14 mouse cellular contexts compared by ENCODE assay signal in genomic region chr10:20769557-20770417, GRCm38 (mm10). TPM values are rescaled to one million over a fixed set of nuclear protein-coding genes. Genes with fewer than 3 reads are reported as not detected.
DNase-seq lines count a peak whose midpoint lies in the region; ATAC-seq and TF ChIP-seq lines count a peak whose summit lies in the region.
"Had no signal": no experiment of that assay in that cellular context is flagged by ENCODE, and none has a peak within 500 bp of the region (broad histone marks: within the 10 kb centered on the region; RNA-seq: fewer than 3 reads in every experiment).

No protein-coding gene starts in this region.

- no peaks in the 10 kb centered on the region for H3K36me3 ChIP-seq in hindbrain, embryonic 11.5 days (ENCODE audit: control insufficient read depth, insufficient read depth, low read length)
- no peaks in the 10 kb centered on the region for H3K36me3 ChIP-seq in hindbrain, embryonic 10.5 days
- no peaks in the 10 kb centered on the region for H3K36me3 ChIP-seq in CH12.LX (replicated peaks in 1 of 2; ENCODE audit: control insufficient read depth in 1 of 2, insufficient read depth in 1 of 2, low read length in 1 of 2)
- H3K36me3 ChIP-seq in limb, embryonic 13.5 days = no peaks in the 10 kb centered on the region
- H3K36me3 ChIP-seq: midbrain, embryonic 15.5 days had no signal

- H3K9me3 ChIP-seq in hindbrain, embryonic 11.5 days (ENCODE audit: control insufficient read depth, low read length) = no peaks in the 10 kb centered on the region
- no peaks in the 10 kb centered on the region for H3K9me3 ChIP-seq in hindbrain, embryonic 10.5 days
- H3K9me3 ChIP-seq in CH12.LX (replicated peaks; ENCODE audit: low read length) = no peaks in the 10 kb centered on the region
- H3K9me3 ChIP-seq in limb, embryonic 13.5 days = no peaks in the 10 kb centered on the region
- H3K9me3 ChIP-seq: midbrain, embryonic 15.5 days had no signal

- H3K9ac ChIP-seq in hindbrain, embryonic 11.5 days (ENCODE audit: low read depth, low read length) = no peak overlapping the region
- H3K9ac ChIP-seq in CH12.LX (ENCODE audit: insufficient read depth, low read depth) = no peak overlapping the region
- no peak overlapping the region for H3K9ac ChIP-seq in limb, embryonic 13.5 days
- H3K9ac ChIP-seq: midbrain, embryonic 15.5 days had no signal

- no peak for TF ChIP-seq CTCF in CH12.LX (conservative IDR thresholded peaks at IDR 0.05 in 1 of 2, IDR thresholded peaks at IDR 0.05 in 1 of 2; ENCODE audit: low read depth in 2 of 2, low read length in 2 of 2)

- no peaks in the 10 kb centered on the region for H3K79me2 ChIP-seq in CH12.LX (replicated peaks; ENCODE audit: control insufficient read depth, extremely low read depth, insufficient read depth, poor library complexity, severe bottlenecking)

- peak; percentile 27; the same call in 1 of the 2 replicates for ATAC-seq in hindbrain, embryonic 11.5 days (ENCODE audit: low FRiP score)
- ATAC-seq in limb, embryonic 13.5 days (ENCODE audit: low FRiP score, low read depth) = peak; percentile 40; the same call in 1 of the 2 replicates
- ATAC-seq: midbrain, embryonic 15.5 days had no signal

- DNase-seq in hindbrain, embryonic 11.5 days (ENCODE audit: low spot score) = peak; percentile 10
- no peak for DNase-seq in hindbrain, embryonic 10.5 days (ENCODE audit: low spot score)
- DNase-seq in CH12.LX (ENCODE audit: extremely low read depth) = peak; percentile 20
- peak; percentile 42 for DNase-seq in forelimb bud, embryonic 11.5 days (ENCODE audit: low read depth, low spot score)
- DNase-seq in right cerebral cortex, postnatal 14 days = no peak
- no peak for DNase-seq in adrenal gland, postnatal 36 days
- DNase-seq in left cerebral cortex, adult 11 months (ENCODE audit: low spot score) = no peak
- DNase-seq: cerebellum, postnatal 14 days; heart, postnatal 10 days; lung, adult 2 months; thymus, postnatal 4 days had no signal

- dilution Hi-C loops in CH12.LX (cut with MboI; ENCODE audit: extremely low pct_ligation_motif_present, extremely low pct_unique_long_range_greater_than_20kb, low sequenced_read_pairs) = no loop called here

- no peak; the same call in 1 of the 2 replicates for TF ChIP-seq RAD21 in CH12.LX (IDR thresholded peaks at IDR 0.05; ENCODE audit: low read depth, low read length)

- H3K4me3 ChIP-seq in hindbrain, embryonic 11.5 days (ENCODE audit: low read depth, low read length) = no peak overlapping the region
- H3K4me3 ChIP-seq in hindbrain, embryonic 10.5 days = no peak overlapping the region
- H3K4me3 ChIP-seq in CH12.LX (replicated peaks in 1 of 3; ENCODE audit: low read depth in 2 of 3, low read length in 2 of 3, poor library complexity in 1 of 3) = no peak overlapping the region
- no peak overlapping the region for H3K4me3 ChIP-seq in limb, embryonic 13.5 days
- H3K4me3 ChIP-seq: midbrain, embryonic 15.5 days had no signal

- peak; percentile 48; the same call in 1 of the 2 replicates for TF ChIP-seq EP300 in CH12.LX (IDR thresholded peaks at IDR 0.05; ENCODE audit: low read length)

- in situ Hi-C loops in CH12.LX (cut with MboI; ENCODE audit: low pct_ligation_motif_present, low pct_unique_long_range_greater_than_20kb, low sequenced_read_pairs) = no loop called here

- 81% methylated on average over 7 of the region's 7 CpGs for WGBS in hindbrain, embryonic 11.5 days
- 85% methylated on average over 7 of the region's 7 CpGs for WGBS in hindbrain, embryonic 10.5 days
- 46% methylated on average over 7 of the region's 7 CpGs for WGBS in limb, embryonic 13.5 days

- no peak for TF ChIP-seq POLR2A in CH12.LX (IDR thresholded peaks at IDR 0.05; ENCODE audit: low read depth, low read length)

- H3K27ac ChIP-seq in hindbrain, embryonic 11.5 days (ENCODE audit: low read depth, low read length) = no peak overlapping the region
- no peak overlapping the region for H3K27ac ChIP-seq in hindbrain, embryonic 10.5 days
- no peak overlapping the region for H3K27ac ChIP-seq in CH12.LX (ENCODE audit: insufficient read depth, low read depth)
- no peak overlapping the region for H3K27ac ChIP-seq in limb, embryonic 13.5 days
- H3K27ac ChIP-seq: kidney, postnatal 0 days; midbrain, embryonic 15.5 days had no signal

- H3K4me1 ChIP-seq in hindbrain, embryonic 11.5 days (replicated peaks; ENCODE audit: control insufficient read depth, insufficient read depth, low read length) = no peaks in the 10 kb centered on the region
- no peaks in the 10 kb centered on the region for H3K4me1 ChIP-seq in hindbrain, embryonic 10.5 days (replicated peaks)
- H3K4me1 ChIP-seq in CH12.LX (ENCODE audit: control insufficient read depth in 1 of 2, insufficient read depth in 2 of 2) = peaks cover 5 to 15% of the 10 kb centered on the region in 2 experiments; a peak in 3 of 4 replicates
- H3K4me1 ChIP-seq in limb, embryonic 13.5 days = peaks cover 10% of the 10 kb centered on the region
- H3K4me1 ChIP-seq: midbrain, embryonic 15.5 days had no signal

- no peaks in the 10 kb centered on the region for H3K27me3 ChIP-seq in hindbrain, embryonic 11.5 days (ENCODE audit: control insufficient read depth, insufficient read depth, low read length)
- no peaks in the 10 kb centered on the region for H3K27me3 ChIP-seq in hindbrain, embryonic 10.5 days (ENCODE audit: insufficient read depth, poor library complexity, severe bottlenecking)
- no peaks in the 10 kb centered on the region for H3K27me3 ChIP-seq in CH12.LX (replicated peaks)
- H3K27me3 ChIP-seq in limb, embryonic 13.5 days = no peaks in the 10 kb centered on the region
- H3K27me3 ChIP-seq: midbrain, embryonic 15.5 days had no signal

- H3K4me2 ChIP-seq in hindbrain, embryonic 11.5 days (replicated peaks; ENCODE audit: low read depth, low read length) = no peak overlapping the region
- H3K4me2 ChIP-seq in CH12.LX (ENCODE audit: insufficient read depth, low read depth, poor library complexity, severe bottlenecking) = peak overlapping the region; percentile 44; the same call in 1 of the 2 replicates
- H3K4me2 ChIP-seq in limb, embryonic 13.5 days (replicated peaks) = no peak overlapping the region
- H3K4me2 ChIP-seq: midbrain, embryonic 15.5 days had no signal

TF ChIP-seq in CH12.LX, 34 proteins besides CTCF, POLR2A, EP300 and RAD21:
- TF ChIP-seq JUN (IDR thresholded peaks at IDR 0.05; ENCODE audit: insufficient read depth, low read depth, low read length) = peak; percentile 26; the same call in 1 of the 2 replicates
- peak; percentile 22; the same call in 1 of the 2 replicates for TF ChIP-seq BHLHE40 (IDR thresholded peaks at IDR 0.05; ENCODE audit: low read depth, low read length)
- TF ChIP-seq JUND (conservative IDR thresholded peaks at IDR 0.05; ENCODE audit: low read depth, low read length) = peak; percentile 50
- TF ChIP-seq CHD2 (IDR thresholded peaks at IDR 0.05; ENCODE audit: low read length) = no peak
TF ChIP-seq in CH12.LX: peak in this region for 3.

RNA-seq across cellular contexts. Expression of gene Pde7b, which starts 44.9 kb away (rescaled TPM):
- 2.5 and 3.4 TPM in 2 replicates for polyA plus RNA-seq in hindbrain, embryonic 11.5 days (2014; fragmentation: Nextera tagmentation; extraction: Ambion mirVana)
- 1.5 and 2.1 TPM in 2 replicates for polyA plus RNA-seq in hindbrain, embryonic 10.5 days (2016; fragmentation: Nextera tagmentation; extraction: Ambion mirVana)
- total RNA-seq in CH12.LX (2012; rRNA removed) (not detected in 2 replicates), CH12.LX (2014; rRNA removed) (not detected in 2 replicates)
- not detected in 2 replicates for polyA plus RNA-seq in CH12.LX (2012; ENCODE audit: insufficient read length, low read depth)
- polyA plus RNA-seq in limb, embryonic 13.5 days (2015; fragmentation: Nextera tagmentation; extraction: Ambion mirVana) = 9.5 and 11.2 TPM in 2 replicates
- 10 to 100 TPM; 11.5 to 15.9 TPM for total RNA-seq in adrenal gland, postnatal 36 days (2021)

Comparison
In these comparisons a context has a peak if more than half of its experiments do, and no peak if none do; other contexts are left out.
1. DNase-seq: peak in hindbrain, embryonic 11.5 days (single experiment), CH12.LX (single experiment) and forelimb bud, embryonic 11.5 days (single experiment); none in hindbrain, embryonic 10.5 days (single experiment), right cerebral cortex, postnatal 14 days (single experiment), adrenal gland, postnatal 36 days (0 of 2) and left cerebral cortex, adult 11 months (single experiment).